Mouse (Mus musculus) olfactory bulb, adult 2 months (tissue): ENCODE data around the gene Vmn1r16. TPM values are rescaled to one million over a fixed set of nuclear protein-coding genes. Genes with fewer than 3 reads are reported as not detected.
"Not testable (repeated sequence)": the region's sequence is repeated elsewhere in the genome, so short reads cannot be mapped to it uniquely, and the experiment has no call there.

Experiments
- H3K27ac ChIP-seq: fragments of 200-500 bp; 2 replicates; pipeline ENCODE4 v1.5.1; 2012; ENCODE audit warnings: low read depth, low read length; ENCODE audit not compliant: insufficient read depth
- H3K4me1 ChIP-seq: fragments of 200-500 bp; 2 replicates; pipeline ENCODE4 v1.6.1; 2012; ENCODE audit warnings: low read length; ENCODE audit not compliant: control insufficient read depth, insufficient read depth
- H3K4me3 ChIP-seq: fragments of 200-500 bp; 2 replicates; pipeline ENCODE4 v1.5.1; 2012; ENCODE audit warnings: mild to moderate bottlenecking, low read depth, low read length, moderate library complexity; ENCODE audit not compliant: insufficient read depth
- CTCF ChIP-seq: fragments of 200-500 bp; IDR thresholded peaks from 2 replicates; pipeline ENCODE4 v1.5.1; 2012; ENCODE audit warnings: low read depth, mild to moderate bottlenecking, low read length, moderate library complexity; ENCODE audit not compliant: insufficient read depth
- POLR2A ChIP-seq: fragments of 200-500 bp; IDR thresholded peaks from 2 replicates; pipeline ENCODE4 v1.6.1; 2012; ENCODE audit warnings: mild to moderate bottlenecking, low read depth, low read length, moderate library complexity; ENCODE audit not compliant: insufficient read depth
- WGBS: fragments of 180-500 bp; shearing (Covaris S2); methylation state at CpG from one replicate; pipeline ENCODE4 v1.1.7; 2018; 5-methylcytosine and 5-hydroxymethylcytosine counted together
- polyA plus RNA-seq: library from polyadenylated mRNA; stranded (reverse); fragments of >200 nt; gene quantifications from 2 replicates; pipeline ENCODE4 v1.2.4, GENCODE M21; 2012; ENCODE audit warnings: low replicate concordance; ENCODE audit not compliant: missing spikeins, insufficient read depth, insufficient read length

Vmn1r16 gene
- polyA plus RNA-seq = not detected in 2 replicates

DNA sequence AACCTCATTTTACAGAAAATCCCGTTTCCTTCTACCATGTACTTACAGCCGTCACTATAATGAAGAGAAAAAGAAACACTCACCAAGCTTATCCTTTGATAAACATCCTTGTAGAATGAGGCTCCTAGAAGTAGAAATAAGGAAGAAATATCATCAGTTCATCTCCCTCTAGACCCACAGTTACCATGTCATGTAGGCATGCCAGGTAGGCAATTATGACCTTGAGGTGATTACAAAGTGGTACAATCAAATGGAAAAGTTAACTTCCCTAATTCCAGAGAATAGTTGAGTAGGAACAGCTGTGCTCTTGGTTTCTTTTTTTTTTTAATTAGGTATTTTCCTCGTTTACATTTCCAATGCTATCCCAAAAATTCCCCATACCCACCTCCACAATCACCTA lies at the start of gene Vmn1r16:
TSS of gene Vmn1r16 (minus strand) at position 101 of the 400 bp plus-strand sequence.
- Histone ChIP-seq H3K27ac (no peak within 1 kb of the TSS), H3K4me1 (no peaks in the 10 kb centered on the region), H3K4me3 (no peak within 1 kb of the TSS)
- no peak for TF ChIP-seq CTCF
- no peak for TF ChIP-seq POLR2A
- 74% methylated on average over 3 of the region's 3 CpGs for WGBS

- TF ChIP-seq POLR2A (no peak), CTCF (no peak)
- H3K4me1 ChIP-seq = no peaks in the 10 kb centered on the region
- H3K27ac ChIP-seq = no peak overlapping the region
- 71% methylated on average over 1 of the region's 1 CpGs for WGBS
- no peak overlapping the region for H3K4me3 ChIP-seq
Measured at GRCm38 (mm10) chr6:57367496-57367895, 38.2 kb upstream of the Vmn1r16 start.

DNA sequence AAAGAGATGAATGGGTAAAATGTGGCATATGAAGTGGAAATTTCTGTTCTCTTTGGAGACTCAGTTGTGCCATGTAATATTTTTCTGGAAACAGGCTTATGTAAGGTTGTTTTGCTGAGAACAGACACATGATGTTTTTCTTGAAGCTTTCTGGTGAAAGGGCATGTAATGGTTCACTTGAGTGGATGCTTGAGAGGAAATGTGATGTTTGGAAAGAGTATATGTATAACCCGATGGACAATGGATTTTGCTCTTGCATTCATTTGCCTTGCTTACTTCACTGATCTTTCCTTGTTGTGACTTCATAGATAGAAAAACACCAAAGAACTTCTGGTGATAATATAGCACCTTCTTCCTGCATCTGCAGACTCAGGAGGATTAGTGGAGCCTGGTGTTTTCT lies 36.6 kb upstream of the Vmn1r16 start:
- 90% methylated on average over 1 of the region's 1 CpGs for WGBS
- H3K27ac ChIP-seq, H3K4me1 ChIP-seq, H3K4me3 ChIP-seq: not testable (repeated sequence)

DNA sequence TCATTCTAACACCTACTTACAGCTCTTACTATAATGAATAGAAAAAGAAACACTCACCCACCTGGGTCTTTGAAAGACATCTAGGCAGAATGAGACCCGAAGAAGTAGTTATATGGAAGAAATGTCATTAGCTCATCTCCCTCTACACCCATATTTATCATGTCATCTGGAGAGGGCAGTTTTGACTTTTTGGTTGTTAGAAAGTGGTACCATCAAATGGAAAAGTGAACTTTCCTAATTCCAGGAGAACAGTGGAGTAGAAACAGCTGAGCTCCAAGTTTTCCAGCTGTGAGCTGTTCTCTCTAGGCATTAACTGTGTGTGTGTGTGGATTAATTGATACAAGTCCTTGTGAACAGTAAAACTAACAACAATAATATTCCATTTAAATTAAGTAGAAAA lies 34.3 kb upstream of the Vmn1r16 start, which contains the start of gene Vmn1r17:
TSS of gene Vmn1r17 (minus strand) at position 101 of the 400 bp plus-strand sequence.
- H3K4me1 ChIP-seq = no peaks in the 10 kb centered on the region
- no peak for TF ChIP-seq POLR2A
- no peak for TF ChIP-seq CTCF
- no peak within 1 kb of the TSS for H3K27ac ChIP-seq
- 92% methylated on average over 1 of the region's 1 CpGs for whole genome bisulfite sequencing
- no peak within 1 kb of the TSS for H3K4me3 ChIP-seq

DNA sequence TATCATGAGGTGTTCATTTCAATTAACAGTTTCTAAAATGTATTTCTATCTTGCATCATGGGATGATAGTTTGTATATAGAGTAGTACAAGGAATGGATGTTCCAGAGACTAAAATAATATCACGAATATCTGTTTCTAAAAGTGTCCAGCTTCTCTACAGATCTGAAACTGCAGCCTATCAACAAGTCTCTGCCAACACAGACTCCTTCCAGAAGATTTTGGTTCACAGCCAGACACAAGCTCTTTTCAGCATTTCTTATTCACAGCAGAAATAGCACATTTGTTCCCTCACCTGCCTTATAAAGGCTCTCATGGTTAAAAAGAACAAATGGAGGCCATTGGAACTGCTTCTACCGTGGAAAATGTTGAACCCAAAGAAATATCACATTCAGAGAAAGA lies 27.6 kb upstream of the Vmn1r16 start:
- no peak overlapping the region for H3K27ac ChIP-seq
- TF ChIP-seq POLR2A (no peak), CTCF (no peak)
- no peaks in the 10 kb centered on the region for H3K4me1 ChIP-seq
- 35% methylated on average over 2 of the region's 2 CpGs for WGBS
- H3K4me3 ChIP-seq = no peak overlapping the region

DNA sequence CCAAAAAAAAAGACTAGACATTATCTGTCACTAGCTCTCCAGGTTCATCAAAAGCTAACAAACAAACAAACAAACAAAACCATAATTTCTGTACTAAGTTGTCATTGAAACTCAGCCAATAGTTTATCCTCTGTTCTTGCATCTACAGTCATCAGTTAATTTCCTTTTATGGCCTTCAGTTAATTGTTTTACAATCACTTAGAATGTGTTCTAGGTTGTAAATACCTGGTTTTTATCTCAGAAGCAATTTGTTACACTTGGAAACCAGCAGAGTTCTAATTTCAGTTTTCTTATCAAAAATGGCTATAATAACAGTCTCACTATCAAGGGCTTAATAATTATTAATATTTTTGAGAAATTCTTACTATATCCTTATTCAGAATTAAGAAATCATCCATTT lies 3.1 kb downstream of the Vmn1r16 start:
- no peak for TF ChIP-seq POLR2A
- no peak for TF ChIP-seq CTCF
- no peak overlapping the region for H3K4me3 ChIP-seq
- H3K27ac ChIP-seq = no peak overlapping the region
- no peaks in the 10 kb centered on the region for H3K4me1 ChIP-seq

GRCm38 (mm10) chr6:57278952-57279351 lies 50.3 kb downstream of the Vmn1r16 start:
- Histone ChIP-seq H3K4me3 (no peak overlapping the region), H3K27ac (no peak overlapping the region), H3K4me1 (no peaks in the 10 kb centered on the region)
- TF ChIP-seq POLR2A (no peak), CTCF (no peak)

- Histone ChIP-seq H3K4me1 (no peaks in the 10 kb centered on the region), H3K27ac (no peak overlapping the region), H3K4me3 (no peak overlapping the region)
- TF ChIP-seq POLR2A = no peak
- no peak for TF ChIP-seq CTCF
Measured at GRCm38 (mm10) chr6:57272517-57272916, 56.8 kb downstream of the Vmn1r16 start.

DNA sequence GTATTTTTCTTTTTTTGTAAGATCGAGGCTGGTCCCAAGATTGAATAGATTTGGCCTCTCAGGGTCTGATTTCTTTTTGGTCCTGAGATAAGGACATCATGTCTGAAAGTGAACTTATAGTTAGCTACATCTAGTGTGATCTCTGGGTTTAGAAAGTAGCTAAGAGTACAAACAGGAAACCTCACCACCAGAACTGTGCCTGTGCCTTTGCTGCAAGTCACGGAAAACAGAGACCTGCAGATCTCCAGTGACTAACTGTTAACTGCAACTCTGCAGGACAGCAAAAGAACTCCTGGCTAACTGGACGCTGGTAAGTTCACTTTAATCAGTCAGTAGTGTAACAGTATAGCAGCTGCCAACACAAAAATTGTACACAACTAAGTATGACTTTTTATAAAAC lies 57.4 kb downstream of the Vmn1r16 start:
- Histone ChIP-seq H3K4me1 (no peaks in the 10 kb centered on the region), H3K4me3 (no peak overlapping the region), H3K27ac (no peak overlapping the region)
- TF ChIP-seq CTCF (no peak), POLR2A (no peak)
- WGBS = 71% methylated on average over 3 of the region's 3 CpGs

Other genes with a start within 250 kb of the Vmn1r16 start
- not detected in 2 replicates for gene Vmn1r10, start 220.0 kb downstream of the Vmn1r16 start, polyA plus RNA-seq
- not detected in 2 replicates for gene Vmn1r11, start 196.0 kb downstream of the Vmn1r16 start, polyA plus RNA-seq
- gene Vmn1r12, start 172.6 kb downstream of the Vmn1r16 start, polyA plus RNA-seq = not detected in 2 replicates
- not detected in 2 replicates for gene Vmn1r13, start 126.2 kb downstream of the Vmn1r16 start, polyA plus RNA-seq
- not detected in 2 replicates for gene Vmn1r14, start 97.8 kb downstream of the Vmn1r16 start, polyA plus RNA-seq
- gene Vmn1r15, start 71.5 kb downstream of the Vmn1r16 start, polyA plus RNA-seq = not detected in 2 replicates
- gene Vmn1r17, start 34.2 kb upstream of the Vmn1r16 start, polyA plus RNA-seq = not detected in 2 replicates
- gene Vmn1r18, start 66.3 kb upstream of the Vmn1r16 start, polyA plus RNA-seq = not detected in 2 replicates
- gene Vmn1r19, start 74.3 kb upstream of the Vmn1r16 start, polyA plus RNA-seq = not detected in 2 replicates
- not detected in 2 replicates for gene Vmn1r20, start 99.4 kb upstream of the Vmn1r16 start, polyA plus RNA-seq
- gene Ppm1k, start 206.0 kb upstream of the Vmn1r16 start, polyA plus RNA-seq = not detected in 2 replicates